Mouse (Mus musculus) embryonic facial prominence, embryonic 14.5 days (tissue): Measurements from ENCODE around the gene Gdf9. TPM values are rescaled to one million over a fixed set of nuclear protein-coding genes. Genes with fewer than 3 reads are reported as not detected.

ENCODE experiments used
- ATAC-seq: fragments of 200-750 bp; cut with Nextera tagmentation; 2 replicates; pipeline ENCODE4 v1.8.0; 2017; ENCODE audit warnings: low read depth, moderate number of reproducible peaks, moderate TSS enrichment
- DNase-seq: peaks from one replicate; pipeline ENCODE4 v3.0.0-alpha.2; 2015; ENCODE audit warnings: low spot score
- H3K27ac ChIP-seq: fragments of 300-500 bp; sonication (generic); replicated peaks from 2 replicates; pipeline ENCODE4 v1.5.1; 2014; ENCODE audit warnings: low read depth, mild to moderate bottlenecking, low read length, moderate library complexity
- H3K27me3 ChIP-seq: fragments of 300-500 bp; sonication (generic); replicated peaks from 2 replicates; pipeline ENCODE4 v1.6.1; 2014; ENCODE audit warnings: low read length; ENCODE audit not compliant: control insufficient read depth, insufficient read depth
- H3K36me3 ChIP-seq: fragments of 300-500 bp; sonication (generic); 2 replicates; pipeline ENCODE4 v1.6.1; 2014; ENCODE audit warnings: low read length, mixed read lengths; ENCODE audit not compliant: control insufficient read depth, insufficient read depth
- H3K4me1 ChIP-seq: fragments of 300-500 bp; sonication (generic); 2 replicates; pipeline ENCODE4 v1.6.1; 2014; ENCODE audit warnings: antibody characterized with exemption, low read length; ENCODE audit not compliant: control insufficient read depth, insufficient read depth
- H3K4me2 ChIP-seq: fragments of 300-500 bp; sonication (generic); 2 replicates; pipeline ENCODE4 v1.6.1; 2014; ENCODE audit warnings: low read depth, mild to moderate bottlenecking, low read length, moderate library complexity, mixed read lengths
- H3K4me3 ChIP-seq: fragments of 300-500 bp; sonication (generic); 2 replicates; pipeline ENCODE4 v1.5.1; 2014; ENCODE audit warnings: low read depth, mild to moderate bottlenecking, low read length
- H3K9ac ChIP-seq: fragments of 300-500 bp; sonication (generic); 2 replicates; pipeline ENCODE4 v1.6.1; 2014; ENCODE audit warnings: low read depth, mild to moderate bottlenecking, low read length, moderate library complexity, mixed read lengths
- H3K9me3 ChIP-seq: fragments of 300-500 bp; sonication (generic); 2 replicates; pipeline ENCODE4 v1.6.1; 2016; ENCODE audit warnings: low read length; ENCODE audit not compliant: control insufficient read depth
- whole genome bisulfite sequencing: fragments of 180-500 bp; shearing (Covaris S2); extraction: QIAGEN DNeasy Blood & Tissue Kit; methylation state at CpG from one replicate; pipeline ENCODE4 v1.1.7; 2014; 5-methylcytosine and 5-hydroxymethylcytosine counted together
- polyA plus RNA-seq: library from polyadenylated mRNA; unstranded; fragments of >200 nt; fragmentation: Nextera tagmentation; extraction: Ambion mirVana; gene quantifications from 2 replicates; pipeline ENCODE4 v1.2.1, GENCODE M21; 2014

The Gdf9 gene
- polyA plus RNA-seq, 1 experiment from 2014 or later, result 2.7 TPM

- Histone ChIP-seq H3K9me3 (no peaks in the 10 kb centered on the region), H3K4me1 (peaks cover 16% of the 10 kb centered on the region), H3K27ac (no peak overlapping the region), H3K36me3 (0 out of 2 replicates have a peak, but pooled peaks cover 4% of the 10 kb centered on the region), H3K27me3 (peaks cover 46% of the 10 kb centered on the region), H3K4me3 (no peak overlapping the region), H3K9ac (no peak overlapping the region), H3K4me2 (no peak overlapping the region)
- ATAC-seq (no peak), DNase-seq (no peak)
- 85% methylated on average over 3 of the region's 3 CpGs for WGBS
These were observed 29.4 kb downstream of the Gdf9 start for GRCm38 (mm10) chr11:53460192-53460591.

- ATAC-seq (peak; percentile 35; the same call in 1 of the 2 replicates), DNase-seq (peak; percentile 16)
- WGBS, result 20% methylated on average over 5 of the region's 5 CpGs
- no peak overlapping the region for H3K27ac ChIP-seq
- no peaks in the 10 kb centered on the region for H3K9me3 ChIP-seq
- H3K4me2 ChIP-seq, result no peak overlapping the region
- H3K36me3 ChIP-seq, result 0 out of 2 replicates have a peak, but pooled peaks cover 4% of the 10 kb centered on the region
- peaks cover 61% of the 10 kb centered on the region for H3K27me3 ChIP-seq
- peaks cover 19% of the 10 kb centered on the region for H3K4me1 ChIP-seq
- H3K4me3 ChIP-seq, result no peak overlapping the region
- H3K9ac ChIP-seq, result no peak overlapping the region
These were observed 30.9 kb downstream of the Gdf9 start for GRCm38 (mm10) chr11:53461727-53462126.

DNA sequence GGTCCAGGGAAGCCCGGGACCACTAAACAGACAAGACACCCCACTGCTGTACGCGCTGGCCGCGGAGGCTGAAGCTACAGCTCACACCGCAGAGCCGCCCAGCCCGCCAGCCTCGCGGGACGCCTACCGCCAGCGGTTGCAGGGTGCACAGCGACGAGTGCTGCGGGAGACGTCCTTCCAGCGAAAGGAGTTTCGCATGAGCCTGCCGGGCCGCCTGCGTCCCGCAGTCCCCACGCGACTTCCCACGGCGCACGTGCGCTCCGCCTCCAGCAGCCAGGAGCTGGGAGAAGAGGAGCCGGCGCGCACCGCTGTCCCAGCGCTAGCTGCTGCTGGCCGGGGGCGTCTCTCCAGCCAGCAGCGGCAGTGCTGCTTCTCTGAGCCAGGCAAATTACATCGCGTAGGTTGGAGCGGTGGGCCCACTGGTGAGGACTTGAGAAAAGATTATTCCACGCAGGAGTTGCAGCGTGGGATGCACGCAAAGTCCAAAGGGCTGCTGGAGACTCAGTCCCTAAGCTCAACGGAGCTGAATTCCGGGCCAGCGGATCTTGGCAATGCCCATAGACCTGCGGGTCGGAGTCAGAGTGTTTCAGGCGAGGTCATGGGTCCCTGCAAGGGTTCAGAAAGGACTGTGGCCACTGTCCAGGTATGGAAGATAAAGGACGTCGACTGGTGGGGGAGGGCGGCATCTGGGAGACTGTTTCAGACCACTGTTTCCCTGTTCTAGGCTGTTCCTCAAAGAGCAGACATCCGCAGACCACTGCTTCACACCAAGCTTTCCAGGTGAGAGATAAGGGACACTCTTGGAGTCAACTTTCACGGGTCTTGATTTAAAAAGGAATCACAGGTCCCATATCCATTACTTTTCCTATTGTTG, 33.0 kb downstream of the Gdf9 start:
- H3K27ac ChIP-seq, result no peak overlapping the region
- H3K27me3 ChIP-seq, result peaks cover 63% of the 10 kb centered on the region
- peaks cover 20% of the 10 kb centered on the region; the same call in 1 of the 2 replicates for H3K4me1 ChIP-seq
- no peaks in the 10 kb centered on the region for H3K9me3 ChIP-seq
- peak overlapping the region; percentile 58 for H3K9ac ChIP-seq
- H3K4me2 ChIP-seq, result peak overlapping the region; percentile 80
- no peak for ATAC-seq
- H3K36me3 ChIP-seq, result 0 out of 2 replicates have a peak, but pooled peaks cover 4% of the 10 kb centered on the region
- peak overlapping the region; percentile 44 for H3K4me3 ChIP-seq
- peak; percentile 42 for DNase-seq
- 12% methylated on average over 30 of the region's 55 CpGs for WGBS

DNA sequence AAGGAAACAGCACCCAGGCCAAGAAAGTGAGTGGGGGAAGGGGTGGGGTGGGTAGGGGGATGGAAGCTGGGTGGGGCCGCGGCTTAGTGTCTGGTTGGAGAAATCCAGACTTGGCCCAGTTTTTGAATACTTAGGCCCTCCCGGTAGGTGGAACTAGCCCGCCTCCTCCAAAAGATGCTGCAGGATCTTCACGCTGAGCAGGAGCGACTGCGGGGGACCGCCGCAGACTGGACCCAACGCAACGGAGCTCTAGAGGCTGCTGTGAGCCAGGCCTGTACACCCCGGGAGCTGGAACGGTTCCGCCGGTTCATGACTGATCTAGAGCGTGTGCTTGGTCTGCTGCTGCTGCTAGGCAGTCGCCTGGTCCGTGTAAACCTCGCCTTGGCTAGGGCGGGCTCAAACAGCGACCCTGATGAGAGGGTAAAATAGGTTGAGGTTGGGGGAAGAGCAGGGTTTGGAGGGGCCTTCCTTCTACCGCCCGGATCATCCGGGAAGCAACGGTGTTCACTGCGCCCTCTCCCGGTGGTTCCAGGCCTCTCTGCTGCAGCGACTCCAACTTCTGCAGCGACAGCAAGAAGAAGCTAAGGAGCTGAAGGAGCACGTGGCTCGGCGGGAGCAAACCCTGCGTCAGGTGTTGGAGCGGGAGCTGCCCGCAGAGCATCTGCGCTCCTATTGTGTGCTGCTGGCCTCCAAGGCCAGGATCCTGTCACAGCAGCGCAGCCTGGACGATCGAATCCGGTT, 35.6 kb downstream of the Gdf9 start:
- Histone ChIP-seq H3K4me3 (peak overlapping the region; percentile 37), H3K9ac (peak overlapping the region; percentile 62), H3K4me1 (peaks cover 33% of the 10 kb centered on the region), H3K27ac (no peak overlapping the region), H3K4me2 (peak overlapping the region; percentile 61), H3K27me3 (peaks cover 72% of the 10 kb centered on the region), H3K36me3 (0 out of 2 replicates have a peak, but pooled peaks cover 4% of the 10 kb centered on the region), H3K9me3 (no peaks in the 10 kb centered on the region)
- 8% methylated on average over 38 of the region's 40 CpGs for WGBS
- ATAC-seq (peak; percentile 60), DNase-seq (peak; percentile 83)

DNA sequence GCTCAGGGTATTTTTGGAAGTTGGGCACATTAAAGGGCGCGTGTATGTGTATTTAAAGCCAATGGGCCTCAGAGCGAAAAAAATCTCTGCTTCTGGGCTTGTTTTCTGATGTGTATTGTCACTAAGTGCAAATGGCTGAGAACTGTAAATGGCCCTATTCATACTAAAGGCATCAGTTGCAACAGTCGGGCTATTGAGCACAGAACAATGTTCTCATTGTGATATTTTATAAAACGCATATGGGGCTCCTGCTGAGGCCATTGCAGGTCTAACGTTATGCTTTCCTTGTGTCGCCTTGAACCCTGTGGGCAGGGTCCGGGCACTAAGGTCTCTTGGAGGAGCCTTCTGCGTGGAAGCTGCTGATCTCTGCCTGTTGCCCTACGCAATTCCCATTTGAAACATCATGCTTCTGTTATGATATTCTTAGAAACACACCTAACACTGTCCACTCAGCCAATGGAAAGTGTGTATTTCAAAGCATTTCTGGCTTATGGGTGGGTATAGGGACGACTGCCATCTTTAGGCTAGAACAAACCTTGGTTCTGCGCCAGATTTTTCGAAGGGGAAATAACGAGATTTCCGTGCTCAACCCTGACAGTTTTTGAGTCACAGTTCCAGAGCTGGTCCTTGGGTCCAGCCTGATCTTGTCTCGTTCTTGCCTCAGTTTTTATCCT, 38.6 kb downstream of the Gdf9 start:
- Histone ChIP-seq H3K4me1 (peaks cover 21% of the 10 kb centered on the region), H3K9ac (no peak overlapping the region; the same call in 1 of the 2 replicates), H3K4me2 (peak overlapping the region; percentile 57), H3K9me3 (no peaks in the 10 kb centered on the region), H3K4me3 (peak overlapping the region; percentile 24), H3K27me3 (peaks cover 52% of the 10 kb centered on the region), H3K27ac (peak overlapping the region; percentile 55), H3K36me3 (0 out of 2 replicates have a peak, but pooled peaks cover 4% of the 10 kb centered on the region)
- ATAC-seq, result peak; percentile 27; the same call in 1 of the 2 replicates
- DNase-seq, result peak; percentile 50
- 20% methylated on average over 16 of the region's 16 CpGs for WGBS

DNA sequence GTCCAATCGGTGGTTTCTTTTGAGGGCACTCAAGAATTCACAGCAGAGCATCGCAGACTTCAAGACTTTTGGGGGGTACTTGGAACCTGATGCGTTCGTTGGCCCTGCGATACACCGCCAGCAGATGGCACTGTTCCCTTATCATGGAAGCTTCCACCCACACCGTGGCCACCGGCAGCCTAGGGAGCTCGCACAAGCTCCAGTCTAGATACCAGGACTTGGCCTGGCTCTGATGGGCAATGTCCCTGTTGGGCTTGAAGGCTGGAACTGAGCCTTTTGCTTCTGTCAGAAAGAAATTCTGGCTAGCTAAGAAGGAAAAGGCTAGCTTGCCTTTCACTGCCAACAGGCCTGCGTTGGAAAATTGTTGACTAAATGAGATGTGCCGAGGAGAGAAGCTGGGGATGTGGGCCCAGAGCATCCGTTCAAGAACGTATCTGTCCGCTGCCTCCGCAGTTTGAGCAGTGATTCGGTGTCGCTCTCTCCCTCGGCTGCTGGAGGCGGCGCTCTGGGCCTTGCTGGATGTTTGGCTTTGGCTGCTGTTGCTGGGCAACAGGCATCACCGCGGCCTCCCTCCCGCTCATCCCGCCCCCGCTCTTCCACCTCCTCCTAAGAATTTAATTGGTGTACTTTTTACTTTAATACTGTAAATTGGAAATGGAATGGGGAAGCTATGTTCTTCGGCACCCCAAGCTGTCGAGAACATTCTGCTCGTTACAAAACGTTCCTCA, 39.3 kb downstream of the Gdf9 start, which contains the start of gene Gm9837:
Gene Gm9837 (minus strand): TSS at position 512 of the 728 bp plus-strand sequence.
- peaks cover 21% of the 10 kb centered on the region for H3K4me1 ChIP-seq
- H3K9ac ChIP-seq, result no peak within 1 kb of the TSS; the same call in 1 of the 2 replicates
- peak within 1 kb of the TSS; percentile 57 for H3K4me2 ChIP-seq
- H3K27ac ChIP-seq, result peak within 1 kb of the TSS; percentile 72
- WGBS, result 4% methylated on average over 26 of the region's 29 CpGs
- DNase-seq (peak; percentile 93), ATAC-seq (peak; percentile 87)
- peak within 1 kb of the TSS; percentile 24 for H3K4me3 ChIP-seq
- H3K27me3 ChIP-seq, result peaks cover 52% of the 10 kb centered on the region
- no peaks in the 10 kb centered on the region for H3K9me3 ChIP-seq
- no peaks in the 10 kb centered on the region for H3K36me3 ChIP-seq

GRCm38 (mm10) chr11:53472709-53473108, 41.9 kb downstream of the Gdf9 start:
- H3K27ac ChIP-seq, result no peak overlapping the region
- H3K4me2 ChIP-seq, result no peak overlapping the region
- H3K4me1 ChIP-seq, result peaks cover 13% of the 10 kb centered on the region
- no peak for ATAC-seq
- H3K36me3 ChIP-seq, result no peaks in the 10 kb centered on the region
- no peak for DNase-seq
- H3K9me3 ChIP-seq, result no peaks in the 10 kb centered on the region
- WGBS, result 86% methylated on average over 3 of the region's 3 CpGs
- H3K27me3 ChIP-seq, result peaks cover 42% of the 10 kb centered on the region
- H3K9ac ChIP-seq, result no peak overlapping the region
- no peak overlapping the region for H3K4me3 ChIP-seq
